Mouse (Mus musculus) stomach, embryonic 16.5 days (tissue): Measurements from ENCODE around the gene 1700028K03Rik. TPM values are rescaled to one million over a fixed set of nuclear protein-coding genes. Genes with fewer than 3 reads are reported as not detected.

Experiments
- ATAC-seq: fragments of 200-750 bp; cut with Nextera tagmentation; 2 replicates; pipeline ENCODE4 v1.8.0; 2017; ENCODE audit warnings: moderate number of reproducible peaks, moderate TSS enrichment; ENCODE audit not compliant: insufficient read depth, low FRiP score
- H3K27ac ChIP-seq: fragments of 300-500 bp; sonication (generic); 2 replicates; pipeline ENCODE4 v1.5.1; 2014; ENCODE audit warnings: low read length
- H3K27me3 ChIP-seq: fragments of 300-500 bp; sonication (generic); 2 replicates; pipeline ENCODE4 v1.6.1; 2014; ENCODE audit warnings: low read length, control low read depth, mixed read lengths; ENCODE audit not compliant: control insufficient read depth, insufficient read depth
- H3K36me3 ChIP-seq: fragments of 300-500 bp; sonication (generic); 2 replicates; pipeline ENCODE4 v1.6.1; 2014; ENCODE audit warnings: low read length; ENCODE audit not compliant: control insufficient read depth, insufficient read depth
- H3K4me1 ChIP-seq: fragments of 300-500 bp; sonication (generic); 2 replicates; pipeline ENCODE4 v1.6.1; 2014; ENCODE audit warnings: low read length, control low read depth, mixed read lengths; ENCODE audit not compliant: control insufficient read depth, insufficient read depth
- H3K4me2 ChIP-seq: fragments of 300-500 bp; sonication (generic); 2 replicates; pipeline ENCODE4 v1.6.1; 2014; ENCODE audit warnings: low read depth, low read length, mixed read lengths
- H3K4me3 ChIP-seq: fragments of 300-500 bp; sonication (generic); replicated peaks from 2 replicates; pipeline ENCODE4 v1.5.1; 2014; ENCODE audit warnings: mild to moderate bottlenecking, low read length
- H3K9ac ChIP-seq: fragments of 300-500 bp; sonication (generic); 2 replicates; pipeline ENCODE4 v1.6.1; 2014; ENCODE audit warnings: low read length
- H3K9me3 ChIP-seq: fragments of 300-500 bp; sonication (generic); replicated peaks from 2 replicates; pipeline ENCODE4 v1.6.1; 2016; ENCODE audit warnings: low read length, control low read depth; ENCODE audit not compliant: control insufficient read depth
- WGBS: fragments of 180-500 bp; shearing (Covaris S2); extraction: QIAGEN DNeasy Blood & Tissue Kit; methylation state at CpG from one replicate; pipeline ENCODE4 v1.1.7; 2014; 5-methylcytosine and 5-hydroxymethylcytosine counted together
- polyA plus RNA-seq: library from polyadenylated mRNA; unstranded; fragments of >200 nt; fragmentation: Nextera tagmentation; extraction: Ambion mirVana; gene quantifications from 2 replicates; pipeline ENCODE4 v1.2.1, GENCODE M21; 2015

Gene 1700028K03Rik
- polyA plus RNA-seq, 1 experiment from 2014 or later = 0.09 TPM

- 80% methylated on average over 10 of the region's 10 CpGs for WGBS
- Histone ChIP-seq H3K27ac (no peak overlapping the region), H3K4me3 (no peak overlapping the region), H3K9me3 (no peaks in the 10 kb centered on the region), H3K4me2 (no peak overlapping the region), H3K36me3 (no peaks in the 10 kb centered on the region), H3K4me1 (no peaks in the 10 kb centered on the region), H3K27me3 (no peaks in the 10 kb centered on the region), H3K9ac (no peak overlapping the region)
- no peak for ATAC-seq
These were observed 10.2 kb upstream of the 1700028K03Rik start for GRCm38 (mm10) chr5:107524281-107524680.

DNA sequence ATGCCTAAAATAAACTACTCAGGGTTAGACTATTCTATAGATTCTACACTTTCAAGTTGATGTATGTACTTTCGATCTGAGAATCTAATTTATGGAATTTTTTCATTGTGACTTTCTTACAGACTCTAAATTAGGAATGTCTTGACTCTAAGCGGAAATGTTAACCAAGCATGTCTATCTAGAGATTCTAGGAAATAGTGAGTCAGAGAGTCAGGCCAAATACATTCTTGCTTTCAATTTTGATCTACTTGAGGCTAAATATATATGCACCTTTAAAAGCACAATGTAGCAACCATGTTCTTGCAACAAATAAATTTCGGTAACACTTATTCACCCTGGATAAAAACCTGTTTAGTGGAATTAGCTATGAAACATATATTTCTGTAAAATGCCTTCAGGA is 5.7 kb upstream of the 1700028K03Rik start:
- Histone ChIP-seq H3K4me1 (no peaks in the 10 kb centered on the region), H3K27me3 (no peaks in the 10 kb centered on the region), H3K9me3 (no peaks in the 10 kb centered on the region), H3K36me3 (no peaks in the 10 kb centered on the region), H3K4me3 (no peak overlapping the region), H3K9ac (no peak overlapping the region), H3K4me2 (no peak overlapping the region), H3K27ac (no peak overlapping the region)
- no peak for ATAC-seq
- WGBS = 91% methylated on average over 3 of the region's 3 CpGs

- 51% methylated on average over 2 of the region's 2 CpGs for WGBS
- Histone ChIP-seq H3K4me1 (no peaks in the 10 kb centered on the region), H3K4me3 (no peak overlapping the region)
These were observed 919 bp upstream of the 1700028K03Rik start for GRCm38 (mm10) chr5:107533590-107533989.

GRCm38 (mm10) chr5:107541696-107542095 is 7.2 kb downstream of the 1700028K03Rik start:
- H3K4me1 ChIP-seq = no peaks in the 10 kb centered on the region
- no peaks in the 10 kb centered on the region for H3K27me3 ChIP-seq
- H3K4me2 ChIP-seq = no peak overlapping the region
- 39% methylated on average over 7 of the region's 7 CpGs for WGBS
- no peak overlapping the region for H3K9ac ChIP-seq
- no peak for ATAC-seq
- no peaks in the 10 kb centered on the region for H3K36me3 ChIP-seq
- no peak overlapping the region for H3K4me3 ChIP-seq
- no peak overlapping the region for H3K27ac ChIP-seq
- no peaks in the 10 kb centered on the region for H3K9me3 ChIP-seq

More at GRCm38 (mm10) chr5:107533590-107533989, 919 bp upstream of the 1700028K03Rik start:
- no peak for ATAC-seq
- Histone ChIP-seq H3K36me3 (no peaks in the 10 kb centered on the region), H3K9ac (no peak overlapping the region), H3K27ac (no peak overlapping the region), H3K9me3 (no peaks in the 10 kb centered on the region), H3K4me2 (no peak overlapping the region), H3K27me3 (no peaks in the 10 kb centered on the region)

- H3K9ac ChIP-seq = no peak overlapping the region
- H3K27me3 ChIP-seq = no peaks in the 10 kb centered on the region
- H3K36me3 ChIP-seq = no peaks in the 10 kb centered on the region; the same call in 1 of the 2 replicates
- H3K4me1 ChIP-seq = no peaks in the 10 kb centered on the region
- ATAC-seq = no peak
- no peak overlapping the region for H3K4me3 ChIP-seq
- no peaks in the 10 kb centered on the region for H3K9me3 ChIP-seq
- H3K27ac ChIP-seq = no peak overlapping the region
- 67% methylated on average over 4 of the region's 4 CpGs for WGBS
- no peak overlapping the region for H3K4me2 ChIP-seq
These were observed 11.4 kb downstream of the 1700028K03Rik start for GRCm38 (mm10) chr5:107545927-107546326.

- WGBS = 74% methylated on average over 3 of the region's 3 CpGs
- Histone ChIP-seq H3K27me3 (no peaks in the 10 kb centered on the region), H3K9ac (no peak overlapping the region), H3K4me2 (no peak overlapping the region), H3K27ac (no peak overlapping the region), H3K4me3 (no peak overlapping the region), H3K36me3 (no peaks in the 10 kb centered on the region; the same call in 1 of the 2 replicates), H3K4me1 (no peaks in the 10 kb centered on the region), H3K9me3 (no peaks in the 10 kb centered on the region)
- no peak for ATAC-seq
These were observed 13.4 kb downstream of the 1700028K03Rik start for GRCm38 (mm10) chr5:107547955-107548354.

- Histone ChIP-seq H3K9me3 (no peaks in the 10 kb centered on the region), H3K4me3 (no peak overlapping the region), H3K9ac (no peak overlapping the region), H3K4me2 (no peak overlapping the region), H3K27me3 (no peaks in the 10 kb centered on the region), H3K4me1 (no peaks in the 10 kb centered on the region), H3K36me3 (no peaks in the 10 kb centered on the region; the same call in 1 of the 2 replicates), H3K27ac (no peak overlapping the region)
- whole genome bisulfite sequencing = 89% methylated on average over 3 of the region's 3 CpGs
- ATAC-seq = no peak
These were observed 13.9 kb downstream of the 1700028K03Rik start for GRCm38 (mm10) chr5:107548444-107548843.

GRCm38 (mm10) chr5:107554336-107554735 is 19.8 kb downstream of the 1700028K03Rik start:
- Histone ChIP-seq H3K4me3 (no peak overlapping the region), H3K27ac (no peak overlapping the region), H3K4me1 (no peaks in the 10 kb centered on the region), H3K9ac (no peak overlapping the region), H3K9me3 (no peaks in the 10 kb centered on the region), H3K4me2 (no peak overlapping the region), H3K27me3 (no peaks in the 10 kb centered on the region), H3K36me3 (no peaks in the 10 kb centered on the region)
- WGBS = 62% methylated on average over 5 of the region's 5 CpGs
- no peak for ATAC-seq

GRCm38 (mm10) chr5:107556969-107557368 is 22.5 kb downstream of the 1700028K03Rik start:
- H3K4me3 ChIP-seq = no peak overlapping the region
- no peak overlapping the region for H3K4me2 ChIP-seq
- no peak overlapping the region for H3K9ac ChIP-seq
- no peak for ATAC-seq
- no peak overlapping the region for H3K27ac ChIP-seq
- 41% methylated on average over 3 of the region's 3 CpGs for WGBS
- H3K9me3 ChIP-seq = no peaks in the 10 kb centered on the region
- H3K27me3 ChIP-seq = no peaks in the 10 kb centered on the region
- no peaks in the 10 kb centered on the region for H3K36me3 ChIP-seq
- H3K4me1 ChIP-seq = no peaks in the 10 kb centered on the region

DNA sequence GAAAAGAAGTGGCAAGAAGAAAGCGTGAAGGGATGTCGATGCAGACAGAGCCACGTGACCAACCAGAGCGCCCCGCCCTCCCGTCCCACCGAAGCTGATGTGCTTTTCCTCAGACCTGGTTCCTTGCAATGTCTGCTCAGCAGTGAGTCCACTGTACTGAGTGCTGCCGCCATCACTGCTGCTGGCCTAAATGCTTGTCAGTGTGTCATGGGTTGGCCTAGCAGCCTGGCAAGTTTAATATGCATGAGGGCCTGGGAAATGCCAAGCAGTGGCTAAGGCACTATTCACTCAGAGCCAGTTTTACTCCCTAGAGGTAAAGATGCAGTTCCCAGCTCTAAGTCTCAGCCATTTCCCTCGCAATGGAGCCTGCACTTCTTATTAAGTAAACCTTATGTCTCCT is 34.6 kb downstream of the 1700028K03Rik start:
- no peak for ATAC-seq
- whole genome bisulfite sequencing = 95% methylated on average over 9 of the region's 9 CpGs
- Histone ChIP-seq H3K4me3 (no peak overlapping the region), H3K4me2 (no peak overlapping the region), H3K36me3 (peaks cover 29% of the 10 kb centered on the region; the same call in 1 of the 2 replicates), H3K4me1 (no peaks in the 10 kb centered on the region), H3K27me3 (no peaks in the 10 kb centered on the region), H3K9ac (no peak overlapping the region), H3K9me3 (no peaks in the 10 kb centered on the region), H3K27ac (no peak overlapping the region)
